Mouse (Mus musculus): ENCODE results near the gene Nr1h2.
A peak's percentile ranks its signal among the peaks of the same experiment; 100 is the strongest.

- TF ChIP-seq CTCF (IDR thresholded peaks at IDR 0.05), result peak; percentile 85
- 0 out of 2 replicates have a peak, but pooled peaks have one; percentile 32 for TF ChIP-seq EP300 (IDR thresholded peaks at IDR 0.05; ENCODE audit: insufficient read depth, low read depth, low read length)
Observed at GRCm38 (mm10) chr7:44521710-44522109, 32.0 kb downstream of the Nr1h2 start.

All from heart, adult 2 months (tissue).